Mouse (Mus musculus): ENCODE measurements around the gene 5730455P16Rik. TPM values are rescaled to one million over a fixed set of nuclear protein-coding genes. Genes with fewer than 3 reads are reported as not detected.

Gene 5730455P16Rik
- polyA plus RNA-seq, 1 experiment from 2014 or later = 41.6 TPM

DNA sequence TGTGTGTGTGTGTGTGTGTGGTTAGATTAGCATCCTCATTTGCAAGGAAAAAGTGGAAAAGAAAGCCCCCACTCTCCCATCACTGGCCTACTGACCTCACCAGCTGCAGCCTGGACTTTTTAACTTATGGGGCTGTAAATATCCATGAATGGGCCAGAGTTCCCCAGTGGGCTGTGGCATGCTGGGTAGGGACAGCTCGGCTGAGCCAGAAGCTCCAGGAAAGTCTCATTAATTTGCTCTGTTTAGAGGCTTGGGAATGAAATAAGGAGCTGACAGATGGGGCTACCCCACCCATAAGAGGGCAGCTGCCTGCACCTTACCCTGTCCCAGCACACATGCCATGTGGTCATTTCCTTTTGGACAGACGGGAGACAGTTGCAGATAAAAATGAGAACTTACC is 65.8 kb downstream of the 5730455P16Rik start:
- WGBS = 16% methylated on average over 2 of the region's 2 CpGs
- Histone ChIP-seq H3K27me3 (replicated peaks; ENCODE audit: control insufficient read depth, insufficient read depth, low read length) (no peaks in the 10 kb centered on the region), H3K9ac (replicated peaks; ENCODE audit: low read depth, low read length) (no peak overlapping the region), H3K27ac (ENCODE audit: low read length) (peak overlapping the region; percentile 58), H3K4me1 (replicated peaks; ENCODE audit: control insufficient read depth, insufficient read depth, low read length) (peaks cover 38% of the 10 kb centered on the region), H3K36me3 (ENCODE audit: control insufficient read depth, insufficient read depth) (no peaks in the 10 kb centered on the region), H3K9me3 (ENCODE audit: control insufficient read depth, low read length) (no peaks in the 10 kb centered on the region), H3K4me3 (replicated peaks; ENCODE audit: low read length) (no peak overlapping the region), H3K4me2 (ENCODE audit: low read length) (no peak overlapping the region)
- no peak for ATAC-seq

DNA sequence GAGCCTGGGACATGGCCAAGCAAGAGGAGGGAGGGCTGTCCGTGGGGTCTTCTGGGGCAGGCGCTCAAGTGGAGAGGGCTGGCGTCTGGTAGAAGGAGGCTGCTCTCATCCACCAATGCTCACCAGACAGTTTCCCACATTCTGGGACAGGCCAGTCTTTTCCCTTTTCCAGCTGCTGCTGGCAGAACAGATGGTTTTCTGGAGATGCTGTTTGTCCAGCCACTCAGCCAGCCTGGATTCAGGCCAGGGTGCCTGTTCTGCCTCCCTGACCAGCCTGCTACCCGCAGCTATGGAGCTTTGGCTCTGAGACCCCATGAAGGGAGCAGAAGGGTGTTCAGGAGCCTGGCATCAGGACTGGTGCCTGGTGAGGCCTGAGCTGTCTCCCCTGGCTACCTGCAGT is 66.6 kb downstream of the 5730455P16Rik start:
- no peak for ATAC-seq
- WGBS = 28% methylated on average over 4 of the region's 4 CpGs
- no peak overlapping the region for H3K9ac ChIP-seq (replicated peaks; ENCODE audit: low read depth, low read length)

More for the DNA sequence above, 66.6 kb downstream of the 5730455P16Rik start:
- Histone ChIP-seq H3K27ac (ENCODE audit: low read length) (peak overlapping the region; percentile 70), H3K36me3 (ENCODE audit: control insufficient read depth, insufficient read depth) (no peaks in the 10 kb centered on the region), H3K4me1 (replicated peaks; ENCODE audit: control insufficient read depth, insufficient read depth, low read length) (peaks cover 35% of the 10 kb centered on the region), H3K27me3 (replicated peaks; ENCODE audit: control insufficient read depth, insufficient read depth, low read length) (no peaks in the 10 kb centered on the region), H3K4me3 (replicated peaks; ENCODE audit: low read length) (no peak overlapping the region), H3K4me2 (ENCODE audit: low read length) (no peak overlapping the region), H3K9me3 (ENCODE audit: control insufficient read depth, low read length) (no peaks in the 10 kb centered on the region)

Other genes with a start within 250 kb of the 5730455P16Rik start
- gene Tefm, start 235.9 kb downstream of the 5730455P16Rik start, polyA plus RNA-seq (2015; fragmentation: Nextera tagmentation; extraction: Ambion mirVana) = 24.9 and 27.2 TPM in 2 replicates
- 2.9 and 3.0 TPM in 2 replicates for gene Adap2, start 223.9 kb downstream of the 5730455P16Rik start, polyA plus RNA-seq (2015; fragmentation: Nextera tagmentation; extraction: Ambion mirVana)
- gene Rnf135, start 194.2 kb downstream of the 5730455P16Rik start, polyA plus RNA-seq (2015; fragmentation: Nextera tagmentation; extraction: Ambion mirVana) = 3.1 and 3.4 TPM in 2 replicates
- gene Rhot1, start 169.0 kb downstream of the 5730455P16Rik start, polyA plus RNA-seq (2015; fragmentation: Nextera tagmentation; extraction: Ambion mirVana) = 79.5 and 82.6 TPM in 2 replicates
- gene Rhbdl3, start 77.1 kb downstream of the 5730455P16Rik start, polyA plus RNA-seq (2015; fragmentation: Nextera tagmentation; extraction: Ambion mirVana) = 12.2 and 13.5 TPM in 2 replicates
- 246 and 250 TPM in 2 replicates for gene Zfp207, start 5.2 kb upstream of the 5730455P16Rik start, polyA plus RNA-seq (2015; fragmentation: Nextera tagmentation; extraction: Ambion mirVana)
- gene Psmd11, start 50.6 kb upstream of the 5730455P16Rik start, polyA plus RNA-seq (2015; fragmentation: Nextera tagmentation; extraction: Ambion mirVana) = 336 and 357 TPM in 2 replicates
- gene Cdk5r1, start 99.0 kb upstream of the 5730455P16Rik start, polyA plus RNA-seq (2015; fragmentation: Nextera tagmentation; extraction: Ambion mirVana) = 109 and 113 TPM in 2 replicates